Mouse (Mus musculus): ENCODE results near the gene Tob1.
A peak's percentile ranks its signal among the peaks of the same experiment; 100 is the strongest.

The Tob1 gene

DNA sequence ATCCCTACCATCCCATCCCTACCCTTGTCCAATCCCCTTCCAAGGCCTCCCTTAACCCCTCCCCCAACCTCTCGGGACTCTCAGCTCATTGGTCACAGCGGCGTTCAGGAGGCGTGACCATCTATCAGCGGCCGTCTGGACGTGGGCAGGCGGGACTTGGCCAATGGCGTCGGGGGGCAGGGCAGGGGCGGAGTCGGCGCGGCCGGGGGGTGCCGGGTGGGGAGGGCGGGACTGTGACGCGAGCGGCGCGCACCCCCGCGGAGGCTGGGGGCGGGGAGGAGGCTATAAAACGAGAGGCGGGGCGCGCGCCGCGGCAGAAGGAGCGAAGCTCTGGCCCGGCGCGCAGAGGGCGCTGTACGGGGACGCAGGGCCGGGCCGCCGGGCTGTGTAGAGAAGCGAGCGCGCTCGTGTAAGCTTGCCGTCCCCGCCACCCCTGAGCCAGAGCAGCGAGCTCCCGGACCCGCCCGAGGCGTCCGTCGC is at the start of gene Tob1:
Gene Tob1, plus strand, starts transcription at position 331 of the 480 bp plus-strand sequence.
- peak; percentile 99 for DNase-seq (ENCODE audit: low spot score)

DNA sequence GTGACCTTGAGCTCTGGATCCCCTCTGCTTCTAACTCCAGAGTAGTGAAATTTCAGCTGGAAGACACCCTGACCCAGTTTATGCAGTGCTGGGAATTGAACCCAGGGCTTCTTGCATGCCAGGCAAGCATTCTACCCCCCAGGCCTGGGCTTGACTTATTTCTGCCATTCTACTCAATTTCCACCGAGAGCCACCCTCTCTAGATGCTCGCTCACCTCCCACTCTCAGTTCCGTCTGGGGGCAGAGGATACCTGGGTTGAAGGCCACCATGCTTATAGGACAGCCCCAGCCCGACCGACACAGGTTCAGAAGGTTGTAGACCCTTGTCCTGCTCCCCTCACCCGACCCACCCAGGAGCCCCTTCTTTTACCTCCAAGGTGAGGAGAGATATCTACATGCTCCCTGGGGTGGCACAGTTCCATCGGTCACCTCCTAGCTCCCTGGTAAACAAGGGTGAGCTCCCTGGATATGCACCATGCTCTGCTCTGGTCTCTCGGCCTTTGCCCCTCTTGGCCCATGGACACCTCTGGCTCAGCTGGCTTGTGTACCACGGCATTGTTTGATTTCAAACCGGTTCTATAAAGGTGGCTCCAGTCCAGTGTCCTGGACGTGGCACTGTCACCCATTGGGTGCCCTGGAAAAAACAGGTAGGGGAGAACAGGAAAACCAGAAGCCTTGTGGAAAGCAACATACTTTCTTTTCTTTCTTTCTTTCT is 49.2 kb upstream of the Tob1 start:
- DNase-seq (ENCODE audit: low spot score) = no peak

DNA sequence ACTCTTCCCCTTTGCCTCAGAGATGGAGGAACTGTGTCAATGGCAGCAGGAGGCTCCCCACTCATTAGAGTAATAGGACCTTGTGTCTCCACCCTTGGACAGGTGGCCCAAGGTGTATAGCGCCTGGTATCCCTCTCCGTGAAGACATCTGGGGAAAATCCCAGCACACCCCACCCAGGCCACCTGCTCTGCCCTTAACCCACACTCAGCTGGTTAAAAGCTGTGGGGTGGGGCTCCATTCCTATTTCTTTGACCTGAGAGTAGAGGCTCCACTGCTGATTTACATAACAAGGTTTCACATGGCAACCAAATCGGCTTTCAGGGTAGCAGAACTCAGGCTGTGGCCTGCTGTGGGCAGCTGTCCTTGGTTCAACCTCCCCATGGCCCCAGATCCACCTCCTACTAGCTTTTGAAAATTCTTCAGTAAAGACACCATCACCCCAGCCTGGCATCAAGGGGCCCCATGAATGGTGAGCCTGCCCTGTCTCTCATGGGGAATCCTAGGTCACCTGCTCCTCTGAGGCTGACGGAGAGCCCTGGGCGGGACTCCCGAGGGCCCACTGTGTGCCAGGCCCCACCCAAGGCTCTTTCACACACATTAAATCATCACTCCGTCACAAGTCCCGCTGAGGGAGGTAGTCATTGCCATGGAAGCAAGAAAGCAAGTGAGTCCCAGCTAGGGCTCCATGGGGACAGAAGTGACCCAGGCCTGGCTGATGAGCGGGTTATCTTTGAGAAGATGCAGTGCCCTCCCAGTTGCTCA is 48.1 kb upstream of the Tob1 start:
- DNase-seq (ENCODE audit: low spot score) = no peak

DNA sequence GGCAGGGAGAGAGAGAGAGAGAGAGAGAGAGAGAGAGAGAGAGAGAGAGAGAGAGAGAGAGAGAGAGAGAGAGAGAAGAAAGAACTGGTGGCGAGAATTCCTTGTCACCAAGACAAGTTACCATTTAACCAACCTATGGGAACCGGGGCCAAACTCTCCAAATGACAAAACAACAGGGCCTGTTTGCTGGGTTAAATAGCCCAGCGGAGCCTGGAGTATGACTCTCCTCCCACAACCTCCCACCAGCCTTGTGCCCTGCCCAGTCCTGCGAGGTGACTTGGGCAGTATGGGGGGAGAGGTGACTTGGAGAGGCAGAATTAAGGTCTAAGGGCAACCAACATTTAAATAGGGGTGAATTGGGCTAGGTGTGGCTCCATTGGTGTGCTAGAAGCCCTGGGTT is 45.5 kb upstream of the Tob1 start:
- no peak for DNase-seq (ENCODE audit: low spot score)

DNA sequence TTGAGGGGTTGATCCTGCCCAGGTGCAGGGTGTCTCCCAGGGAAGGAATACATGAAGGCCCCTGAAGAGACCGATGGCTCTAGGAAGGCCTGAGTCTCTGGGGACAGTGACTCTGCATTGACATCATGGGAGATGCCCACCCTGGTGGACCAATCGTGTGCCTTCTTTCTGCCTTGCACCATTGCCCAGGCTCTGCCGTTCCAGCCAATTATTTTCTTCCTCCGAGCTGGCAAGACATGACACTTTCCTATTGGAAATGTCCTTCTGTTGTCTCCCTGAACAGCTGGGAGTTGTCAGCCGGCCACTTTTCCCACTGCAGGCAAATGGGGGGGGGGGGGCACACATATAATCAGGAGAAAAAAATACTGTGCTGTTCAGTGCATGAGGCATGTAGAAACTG is 43.0 kb upstream of the Tob1 start:
- no peak for DNase-seq (ENCODE audit: low spot score)

DNA sequence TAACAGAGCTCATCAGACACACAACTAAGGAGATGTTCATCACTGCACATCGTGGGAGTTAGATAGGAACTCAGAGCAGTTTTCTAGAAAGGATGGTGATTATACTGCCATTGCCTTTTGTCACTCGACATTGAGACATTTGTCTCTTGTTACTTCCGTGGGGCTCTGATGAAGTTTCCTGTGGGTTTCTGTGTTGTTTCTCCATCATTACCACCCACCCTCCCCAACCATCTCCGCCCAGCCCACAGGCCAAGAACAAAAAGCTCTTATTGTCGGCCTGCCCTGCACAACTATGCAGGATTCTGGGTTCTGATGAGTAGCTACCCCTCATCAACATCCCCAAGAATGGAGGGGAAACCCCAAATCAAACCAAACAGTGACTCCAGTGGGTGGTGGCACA is 41.7 kb upstream of the Tob1 start:
- no peak for DNase-seq (ENCODE audit: low spot score)

DNA sequence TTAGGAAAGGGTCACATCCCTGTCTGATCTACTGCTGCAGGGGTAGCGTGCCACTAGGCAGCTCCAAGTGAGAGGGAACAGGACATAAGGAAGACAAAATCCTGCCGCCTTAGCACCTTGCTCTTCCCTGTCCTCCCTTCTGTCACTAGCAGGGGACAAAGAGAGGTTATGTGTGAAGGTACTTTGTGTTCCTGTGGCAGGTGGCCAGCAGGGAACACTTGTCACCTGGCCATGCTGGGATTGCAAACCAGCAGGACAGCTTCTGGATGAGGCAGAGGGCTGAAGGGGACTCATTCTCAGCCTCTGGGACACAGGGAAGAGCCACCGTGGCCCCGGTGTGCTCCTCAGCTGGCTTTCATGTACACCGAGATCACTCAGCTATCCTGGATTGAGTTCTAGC is 39.6 kb upstream of the Tob1 start:
- DNase-seq (ENCODE audit: low spot score) = no peak

DNA sequence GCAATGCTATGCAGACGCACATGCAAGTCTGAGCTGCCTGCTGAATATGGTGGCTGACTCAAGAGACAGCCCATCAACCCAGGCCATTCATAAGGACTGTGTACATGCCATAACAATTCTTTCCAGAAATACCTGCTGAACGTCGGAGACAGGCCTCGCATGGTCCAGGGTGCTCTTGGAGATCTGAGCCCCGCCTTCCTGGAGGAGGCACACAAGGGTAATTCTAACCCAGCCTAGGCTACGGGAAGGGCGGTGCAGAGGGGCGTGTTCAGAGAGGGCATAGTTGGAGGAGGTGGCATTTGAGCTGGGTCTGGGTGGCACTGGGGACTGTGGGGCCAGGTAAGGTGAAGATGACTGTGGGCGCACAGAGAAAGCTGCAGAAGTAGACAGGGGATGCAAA is 39.1 kb upstream of the Tob1 start:
- no peak for DNase-seq (ENCODE audit: low spot score)

DNA sequence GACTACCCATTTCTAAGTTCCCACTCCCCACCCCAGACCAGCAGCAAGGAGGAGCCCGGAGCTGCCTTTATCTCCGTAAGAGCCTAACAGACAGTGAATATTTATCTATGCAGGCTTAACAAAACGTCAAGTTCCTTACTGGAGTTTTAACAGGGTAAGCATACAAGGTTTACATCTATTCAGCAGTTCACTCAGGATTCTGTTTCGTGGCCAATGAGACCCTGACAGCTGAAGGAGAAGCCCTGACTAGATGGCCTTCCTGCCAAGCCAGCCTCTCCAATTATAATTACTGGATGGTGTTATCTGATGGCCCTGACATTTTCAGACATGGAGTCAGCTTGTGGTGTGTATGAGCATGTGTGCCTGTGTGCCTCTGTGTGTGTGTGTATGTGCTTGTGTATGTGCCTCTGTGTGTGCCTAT is 37.5 kb upstream of the Tob1 start:
- no peak for DNase-seq (ENCODE audit: low spot score)

DNA sequence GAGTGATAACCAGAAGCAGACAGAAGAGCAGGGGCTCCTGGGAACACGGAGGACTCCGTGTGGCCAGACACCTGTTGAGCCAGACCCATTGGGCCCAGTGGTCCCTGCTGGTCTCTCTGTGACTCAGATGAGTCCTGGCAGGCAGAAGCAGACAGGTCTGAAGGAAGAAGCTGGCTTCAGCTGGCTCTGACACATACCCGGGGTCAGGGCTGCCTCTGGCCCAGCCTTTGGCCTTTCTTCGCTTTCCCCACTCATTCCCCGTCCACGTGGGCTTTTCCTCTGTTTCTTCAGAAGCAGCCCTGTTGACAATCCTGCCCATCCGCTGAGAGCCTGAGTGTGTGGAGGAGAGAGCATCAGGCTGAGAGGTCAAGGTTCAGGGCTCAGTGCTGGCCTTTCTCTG is 36.0 kb upstream of the Tob1 start:
- DNase-seq (ENCODE audit: low spot score) = no peak

DNA sequence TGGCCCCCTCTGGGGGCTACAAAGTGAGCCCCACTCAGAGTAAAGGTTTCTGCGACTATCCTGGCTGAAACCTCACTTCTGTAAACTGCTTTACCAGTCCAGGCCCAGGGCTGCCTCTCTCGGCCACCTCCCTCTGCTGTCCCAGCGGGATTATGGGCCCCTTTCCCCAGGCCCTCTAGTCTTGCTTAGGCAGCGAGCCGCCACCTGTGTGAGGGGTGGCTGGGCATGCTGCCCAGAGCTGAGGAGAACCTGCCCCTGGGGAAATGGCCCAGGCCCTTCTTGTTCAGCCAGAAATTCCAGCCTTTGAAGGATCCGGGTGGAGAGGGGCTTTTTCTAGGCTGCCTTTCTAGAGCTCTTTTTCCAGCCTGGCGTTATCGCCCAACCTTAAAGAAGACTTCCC is 35.6 kb upstream of the Tob1 start:
- no peak for DNase-seq (ENCODE audit: low spot score)

DNA sequence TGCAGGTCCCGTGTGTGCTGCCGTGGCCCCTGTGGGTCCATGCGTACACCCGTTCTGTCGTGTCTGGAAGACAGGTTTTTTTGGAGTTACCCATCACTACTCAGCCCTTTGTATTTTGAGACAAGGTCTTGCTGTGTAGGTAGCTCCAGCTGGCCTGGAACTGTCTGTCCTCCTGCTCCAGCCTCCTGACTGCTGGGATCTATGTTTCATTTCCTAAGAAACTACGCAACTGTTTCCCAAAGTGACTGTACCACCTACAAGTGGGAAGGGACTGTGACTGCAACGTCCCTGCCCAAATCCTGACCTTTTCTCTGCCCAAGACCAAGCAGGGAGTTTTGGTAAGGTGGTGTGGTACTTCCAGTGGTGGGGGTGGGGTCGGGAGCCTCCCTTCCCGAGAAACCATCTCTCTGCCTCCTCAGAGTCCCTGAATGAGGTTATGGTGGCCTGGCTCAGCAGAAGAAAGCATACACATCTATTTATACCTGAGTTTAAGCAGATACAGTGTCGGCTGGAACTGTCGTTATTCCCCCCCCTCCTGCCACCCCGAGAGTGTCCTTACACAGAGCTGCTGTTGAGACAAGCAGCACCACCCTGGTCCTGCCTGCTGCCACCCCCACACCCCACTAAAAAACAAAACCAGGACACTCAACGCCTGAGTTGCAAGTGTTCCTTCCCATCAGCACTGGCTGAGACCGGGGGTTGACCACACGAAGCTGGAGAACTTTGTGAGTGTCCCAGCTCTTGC is 33.2 kb upstream of the Tob1 start:
- no peak for DNase-seq (ENCODE audit: low spot score)

DNA sequence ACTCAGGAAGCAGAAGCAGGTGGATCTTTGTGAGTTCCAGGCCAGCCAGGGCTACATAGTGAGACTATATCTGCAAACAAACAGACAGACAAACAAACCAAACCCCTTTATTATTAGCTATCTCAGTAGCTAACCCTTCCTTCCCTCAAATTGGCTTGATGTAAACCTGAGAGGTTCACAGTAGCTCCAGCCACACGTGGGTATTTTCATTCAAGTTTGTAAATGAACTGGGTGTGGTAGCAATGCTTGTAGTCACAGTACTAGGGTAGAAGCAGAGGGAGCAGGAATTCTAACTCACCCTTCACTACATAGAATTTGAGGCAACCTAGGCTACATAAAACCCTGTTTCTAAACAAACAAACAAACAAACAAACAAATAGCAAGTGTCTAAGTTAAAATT is 31.5 kb upstream of the Tob1 start:
- DNase-seq (ENCODE audit: low spot score) = no peak

DNA sequence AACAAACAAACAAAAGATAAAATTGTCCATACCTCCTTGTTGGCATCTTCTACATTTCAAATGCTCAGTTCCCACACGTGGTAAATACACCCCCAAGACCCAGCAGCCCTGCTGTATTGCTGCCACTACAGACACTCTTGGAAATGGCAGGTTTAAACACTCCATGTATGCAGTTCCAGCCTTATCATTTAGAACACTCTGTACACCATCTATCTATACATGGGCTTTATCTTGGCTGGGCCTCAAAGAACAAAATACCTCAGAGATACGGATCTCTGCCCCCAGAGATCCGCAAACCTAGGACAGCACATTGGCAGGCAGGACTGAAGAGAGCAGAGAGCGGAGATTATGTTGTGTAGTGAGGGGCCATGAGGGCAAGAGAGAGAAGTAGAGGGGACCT is 31.1 kb upstream of the Tob1 start:
- DNase-seq (ENCODE audit: low spot score) = no peak

DNA sequence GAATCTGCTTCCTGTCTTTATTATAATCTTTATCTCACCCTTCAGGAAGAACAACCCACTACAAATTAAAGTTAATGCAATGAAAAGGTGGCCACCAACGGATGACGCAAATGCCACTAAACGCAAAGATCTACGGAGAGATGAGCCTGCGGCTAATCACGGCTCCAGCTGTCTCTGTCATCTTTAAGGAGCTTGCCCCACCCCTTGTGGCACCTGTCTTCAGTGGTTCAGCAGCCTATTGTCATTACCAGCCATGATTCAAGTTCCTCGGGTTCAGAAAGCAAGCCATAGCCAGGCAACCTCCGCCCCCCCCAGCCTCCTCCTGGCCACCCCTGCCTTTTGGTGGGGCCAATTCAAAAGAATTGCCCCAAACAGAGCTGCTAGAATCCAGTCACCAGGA is 29.6 kb upstream of the Tob1 start:
- DNase-seq (ENCODE audit: low spot score) = no peak

DNA sequence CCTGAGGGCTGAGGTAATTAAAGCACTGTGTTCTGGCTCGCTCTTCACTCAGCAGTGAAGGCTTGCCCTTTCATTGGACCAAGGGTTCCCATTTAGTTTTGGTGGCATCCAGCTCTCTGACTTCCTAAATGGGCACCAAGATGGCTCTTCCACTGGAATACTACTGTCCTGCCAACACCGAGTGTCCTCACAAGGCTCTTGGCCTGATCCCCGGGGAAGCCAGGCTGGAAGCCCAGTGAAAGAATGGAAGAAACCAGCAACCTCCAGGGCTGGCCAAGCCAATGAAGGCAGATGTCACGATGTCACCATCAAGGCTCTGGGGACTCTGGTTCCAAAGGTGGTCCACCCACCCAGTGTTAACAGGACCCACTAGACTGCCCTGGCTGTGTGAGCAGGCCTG is 28.5 kb upstream of the Tob1 start:
- no peak for DNase-seq (ENCODE audit: low spot score)

DNA sequence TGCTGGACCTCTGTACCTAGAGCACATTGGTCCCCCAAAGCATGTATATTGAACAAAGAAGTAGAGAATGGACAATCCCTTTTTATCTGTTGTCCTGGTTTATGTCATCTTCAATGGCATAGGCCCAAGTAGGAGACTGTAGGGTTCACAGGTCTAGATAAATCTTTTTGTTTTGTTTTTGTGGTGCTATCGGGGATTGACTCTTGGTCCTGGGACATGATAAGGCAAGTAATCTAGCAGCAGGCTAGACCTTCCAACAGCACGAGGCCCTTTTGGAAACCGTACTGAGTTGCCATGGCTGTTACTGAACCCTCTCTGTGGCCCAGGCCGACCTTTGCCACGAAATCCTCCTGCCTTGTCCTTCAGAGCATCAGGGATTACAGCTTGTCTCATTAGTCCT is 28.1 kb upstream of the Tob1 start:
- no peak for DNase-seq (ENCODE audit: low spot score)

DNA sequence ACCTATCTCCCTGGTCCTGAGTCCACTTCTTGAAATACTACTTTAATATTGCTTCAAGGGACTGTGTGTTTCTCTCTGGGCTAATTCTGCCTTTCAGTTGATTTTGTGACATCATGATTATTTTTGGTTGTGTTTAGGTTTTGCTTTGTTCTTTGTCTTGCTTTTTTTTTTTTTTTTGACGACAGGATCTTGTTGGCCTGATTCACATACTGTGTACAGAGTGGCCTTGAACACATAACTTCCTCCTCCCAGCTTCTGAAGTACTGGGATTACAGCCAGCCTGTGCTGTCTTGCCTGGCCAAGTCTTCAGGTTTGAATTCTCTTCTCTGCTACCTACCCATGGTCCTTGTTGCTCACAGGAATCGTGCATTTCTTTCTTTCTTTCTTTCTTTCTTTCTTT is 27.6 kb upstream of the Tob1 start:
- DNase-seq (ENCODE audit: low spot score) = no peak

DNA sequence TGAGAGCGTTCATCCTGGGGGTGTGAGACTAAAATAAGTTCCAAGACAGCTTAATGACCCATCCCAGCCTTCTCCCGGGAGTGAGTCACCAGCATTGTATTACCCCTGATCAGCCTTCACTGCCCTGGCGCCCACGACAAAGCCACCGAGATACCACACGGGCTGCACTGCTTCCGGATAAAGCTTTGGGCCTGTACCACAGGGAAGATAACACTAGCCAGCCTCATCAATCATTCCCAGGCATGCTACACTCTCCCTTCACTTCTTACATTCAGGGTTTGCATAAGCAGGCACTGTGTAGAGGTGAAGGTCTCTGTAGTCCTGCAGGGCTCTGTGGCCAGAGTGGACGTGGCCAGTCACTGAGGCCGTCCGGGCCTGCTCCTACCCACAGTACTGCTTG is 21.7 kb upstream of the Tob1 start:
- no peak for DNase-seq (ENCODE audit: low spot score)

DNA sequence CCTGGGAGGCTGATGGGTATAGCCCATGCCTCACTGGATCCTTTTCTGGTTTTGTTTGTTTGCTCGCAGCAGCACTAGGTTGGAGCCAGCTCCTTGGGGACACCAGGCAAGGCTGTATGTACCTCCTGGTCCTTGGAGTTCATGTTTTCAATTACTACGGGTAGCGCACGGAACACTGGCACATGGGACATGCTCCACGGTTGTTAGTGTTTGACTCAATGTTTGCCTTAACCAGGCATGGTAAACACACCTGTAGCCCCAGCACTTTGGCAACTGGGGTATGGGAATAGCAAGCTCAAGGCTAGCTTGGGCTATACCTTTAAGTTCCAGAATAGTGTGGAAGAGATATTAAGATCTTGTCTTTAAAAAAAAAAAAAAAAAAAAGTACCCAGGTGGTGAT is 20.6 kb upstream of the Tob1 start:
- DNase-seq (ENCODE audit: low spot score) = no peak

DNA sequence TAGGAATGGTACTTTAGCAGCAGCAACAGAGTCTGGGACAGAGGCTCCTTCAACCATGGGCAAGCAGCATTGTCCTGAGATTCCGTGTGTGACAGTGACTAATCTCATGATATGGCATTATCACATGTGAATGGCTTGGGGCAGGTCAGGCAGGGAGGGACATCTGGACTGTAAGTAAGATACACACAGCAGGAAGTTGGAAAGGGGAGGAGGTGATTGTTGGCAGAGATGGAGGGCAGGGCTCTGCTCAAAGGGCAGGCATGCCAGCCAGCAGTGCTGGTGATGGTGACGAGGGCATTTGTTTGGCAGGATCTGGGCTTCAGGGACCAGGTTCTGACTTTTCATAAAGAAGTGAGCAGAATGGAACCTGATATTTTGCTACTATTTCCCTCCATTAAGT is 18.1 kb upstream of the Tob1 start:
- DNase-seq (ENCODE audit: low spot score) = no peak

DNA sequence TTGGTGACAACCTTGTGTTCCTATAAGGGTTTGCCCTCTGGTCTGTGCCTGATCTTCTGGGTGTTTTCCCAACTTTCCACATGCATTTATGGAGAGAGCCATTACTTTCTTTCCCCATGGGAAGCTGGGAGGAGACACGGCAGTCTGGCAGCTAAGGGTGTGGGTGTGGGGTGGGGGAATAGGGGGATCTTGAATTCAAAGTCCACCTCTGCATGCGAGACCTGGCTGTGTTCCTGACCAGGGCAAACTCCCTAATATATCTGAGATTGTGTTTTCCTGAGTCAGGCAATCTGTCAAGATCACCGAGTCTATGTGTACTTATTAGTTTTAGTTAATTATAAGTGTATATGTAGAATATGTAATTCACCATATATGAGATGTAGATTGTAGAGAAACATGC is 14.9 kb upstream of the Tob1 start:
- no peak for DNase-seq (ENCODE audit: low spot score)
